Mouse (Mus musculus) embryonic fibroblast, embryonic 13.5 days (primary cell): ENCODE data around the gene Ptpn13.

ENCODE experiments used
- CTCF ChIP-seq: IDR thresholded peaks from 2 replicates; pipeline ENCODE4 v1.5.1; 2011; ENCODE audit warnings: mild to moderate bottlenecking, control low read depth, low read length, moderate library complexity, borderline replicate concordance; ENCODE audit not compliant: insufficient read depth
- POLR2A ChIP-seq: IDR thresholded peaks from 2 replicates; pipeline ENCODE4 v1.6.1; 2011; ENCODE audit warnings: low read depth, mild to moderate bottlenecking, control low read depth, low read length, moderate library complexity

DNA sequence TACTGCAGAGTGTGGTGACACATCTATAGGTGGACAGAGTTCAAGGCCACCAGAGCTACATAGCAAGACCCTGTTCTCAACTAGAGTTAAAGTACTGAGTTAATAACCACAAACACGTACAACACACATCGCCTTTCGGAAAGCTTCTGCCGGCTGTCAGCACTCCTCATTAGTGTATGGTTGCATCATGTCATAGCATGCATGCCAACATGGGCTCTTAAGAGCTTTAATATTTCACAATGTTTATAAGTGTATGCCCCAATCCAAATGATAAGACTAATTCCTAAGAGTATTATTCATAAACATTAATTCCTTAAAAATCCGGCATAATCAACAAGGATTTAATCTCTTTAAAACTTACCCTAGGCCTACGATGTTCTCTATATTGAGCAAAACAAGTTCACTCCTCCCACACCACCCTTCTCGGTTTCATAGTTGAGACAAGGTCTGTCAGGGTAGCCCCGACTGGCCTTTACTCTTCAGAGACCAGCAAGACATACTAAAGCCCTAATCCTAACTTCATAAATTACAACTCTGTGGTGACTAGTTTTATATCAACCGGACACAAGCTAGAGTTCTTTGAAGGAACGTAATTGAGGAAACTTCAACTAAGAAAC lies 186.0 kb downstream of the Ptpn13 start:
- no peak for TF ChIP-seq CTCF
- TF ChIP-seq POLR2A: no peak
